Mouse (Mus musculus): ENCODE results near the gene Clec2h. TPM values are rescaled to one million over a fixed set of nuclear protein-coding genes. Genes with fewer than 3 reads are reported as not detected.
"Not testable (repeated sequence)": the region's sequence is repeated elsewhere in the genome, so short reads cannot be mapped to it uniquely, and the experiment has no call there.

Clec2h gene
- total RNA-seq (2021), result 1 to 10 TPM; 3.6 to 6.0 TPM
- long read RNA-seq, experiment 1, partial matches to known transcripts, result 1 of 3 reads
- long read RNA-seq, experiment 1, other reads (novel, unspliced or antisense), result 1 of 3 reads
- long read RNA-seq, experiment 2, result 0 reads

- no peak for DNase-seq
These were observed at the start of gene Clec2h for GRCm38 (mm10) chr6:128662206-128662605. TSS of gene Clec2h (plus strand) at chr6:128662385.

GRCm38 (mm10) chr6:128622733-128623132 lies 39.5 kb upstream of the Clec2h start:
- DNase-seq, result no peak

- not testable (repeated sequence) for DNase-seq
These were observed 38.8 kb upstream of the Clec2h start, which contains the start of gene Klrb1a for GRCm38 (mm10) chr6:128623433-128623832. TSS of gene Klrb1a (minus strand) at chr6:128623533.

- no peak for DNase-seq
These were observed 37.8 kb upstream of the Clec2h start for GRCm38 (mm10) chr6:128624425-128624824.

GRCm38 (mm10) chr6:128625246-128625645 lies 36.9 kb upstream of the Clec2h start:
- DNase-seq, result not testable (repeated sequence)

- peak; percentile 55 for DNase-seq
These were observed 32.1 kb upstream of the Clec2h start for GRCm38 (mm10) chr6:128629771-128630739.

- not testable (repeated sequence) for DNase-seq
These were observed 31.0 kb upstream of the Clec2h start for GRCm38 (mm10) chr6:128630912-128631905.

- no peak for DNase-seq
These were observed 21.5 kb upstream of the Clec2h start for GRCm38 (mm10) chr6:128640673-128641072.

GRCm38 (mm10) chr6:128641116-128641716 lies 21.0 kb upstream of the Clec2h start:
- DNase-seq, result no peak

GRCm38 (mm10) chr6:128643999-128644398 lies 18.2 kb upstream of the Clec2h start:
- DNase-seq, result no peak

- not testable (repeated sequence) for DNase-seq
These were observed 17.5 kb upstream of the Clec2h start for GRCm38 (mm10) chr6:128644694-128645093.

GRCm38 (mm10) chr6:128645708-128646107 lies 16.5 kb upstream of the Clec2h start:
- DNase-seq, result not testable (repeated sequence)

GRCm38 (mm10) chr6:128649681-128650080 lies 12.5 kb upstream of the Clec2h start:
- no peak for DNase-seq

GRCm38 (mm10) chr6:128650187-128650586 lies 12.0 kb upstream of the Clec2h start:
- DNase-seq, result no peak

GRCm38 (mm10) chr6:128650827-128651226 lies 11.4 kb upstream of the Clec2h start:
- DNase-seq, result not testable (repeated sequence)

GRCm38 (mm10) chr6:128652938-128653337 lies 9.2 kb upstream of the Clec2h start:
- DNase-seq, result no peak

- no peak for DNase-seq
These were observed 936 bp upstream of the Clec2h start for GRCm38 (mm10) chr6:128661249-128661648.

GRCm38 (mm10) chr6:128669936-128670335 lies 7.8 kb downstream of the Clec2h start:
- DNase-seq, result no peak

GRCm38 (mm10) chr6:128679574-128679973 lies 17.4 kb downstream of the Clec2h start:
- DNase-seq, result no peak

GRCm38 (mm10) chr6:128701691-128702090 lies 39.5 kb downstream of the Clec2h start:
- no peak for DNase-seq

- no peak for DNase-seq
These were observed 60.8 kb downstream of the Clec2h start, which contains the start of gene Klrb1 for GRCm38 (mm10) chr6:128722959-128723358. TSS of gene Klrb1 (minus strand) at chr6:128723059.

Data from adrenal gland, postnatal 10 days (tissue).